Mouse (Mus musculus) myocyte (in vitro differentiated cells): ENCODE data around the gene 1110002E22Rik.
A peak's percentile ranks its signal among the peaks of the same experiment; 100 is the strongest.

Experiments
- MAX ChIP-seq: IDR thresholded peaks from one replicate; pipeline ENCODE4 v1.6.1; 2011; ENCODE audit warnings: low read depth, mild to moderate bottlenecking, control low read depth
- POLR2A ChIP-seq: IDR thresholded peaks from one replicate; pipeline ENCODE4 v1.6.1; 2011; ENCODE audit warnings: low read depth, mild to moderate bottlenecking, control low read depth, moderate library complexity; ENCODE audit not compliant: insufficient read length
- USF1 ChIP-seq: IDR thresholded peaks from one replicate; pipeline ENCODE4 v1.6.1; 2011; ENCODE audit warnings: low read depth, mild to moderate bottlenecking, control low read depth, moderate library complexity

- TF ChIP-seq MAX (no peak), POLR2A (peak; percentile 78), USF1 (no peak)
Measured at GRCm38 (mm10) chr3:138064732-138065645, at the start of gene 1110002E22Rik.
